Mouse (Mus musculus) liver, adult 2 months (tissue): Measurements from ENCODE around the gene Dlk2. TPM values are rescaled to one million over a fixed set of nuclear protein-coding genes. Genes with fewer than 3 reads are reported as not detected.
A peak's percentile ranks its signal among the peaks of the same experiment; 100 is the strongest.

Source experiments
- DNase-seq: peaks from one replicate; pipeline ENCODE4 v3.0.0-alpha.2; 2011; ENCODE audit warnings: low read depth, low spot score; ENCODE audit errors: extremely low read depth
- H3K27ac ChIP-seq: fragments of 200-500 bp; replicated peaks from 2 replicates; pipeline ENCODE4 v1.5.1; 2012; ENCODE audit warnings: low read depth, mild to moderate bottlenecking, control low read depth, inconsistent platforms, low read length; ENCODE audit not compliant: insufficient read depth
- H3K27me3 ChIP-seq: fragments of 200-500 bp; 2 replicates; pipeline ENCODE4 v1.6.1; 2012; ENCODE audit warnings: mild to moderate bottlenecking, moderate library complexity, low read length, inconsistent platforms; ENCODE audit not compliant: control insufficient read depth, insufficient read depth
- H3K36me3 ChIP-seq: fragments of 200-500 bp; 2 replicates; pipeline ENCODE4 v1.6.1; 2012; ENCODE audit warnings: low read length, inconsistent platforms; ENCODE audit not compliant: control insufficient read depth, insufficient read depth
- H3K4me1 ChIP-seq: fragments of 200-500 bp; 2 replicates; pipeline ENCODE4 v1.6.1; 2011; ENCODE audit warnings: low read length; ENCODE audit not compliant: control insufficient read depth, insufficient read depth
- H3K4me3 ChIP-seq: fragments of 200-500 bp; 2 replicates; pipeline ENCODE4 v1.5.1; 2011; ENCODE audit warnings: low read depth, mild to moderate bottlenecking, control low read depth, low read length, moderate library complexity; ENCODE audit not compliant: insufficient read depth
- H3K79me2 ChIP-seq: fragments of 200-500 bp; 2 replicates; pipeline ENCODE4 v1.6.1; 2012; ENCODE audit warnings: inconsistent platforms, mild to moderate bottlenecking, low read length, moderate library complexity; ENCODE audit not compliant: control insufficient read depth, insufficient read depth
- H3K9ac ChIP-seq: fragments of 200-500 bp; 2 replicates; pipeline ENCODE4 v1.6.1; 2012; ENCODE audit warnings: low read depth, mild to moderate bottlenecking, control low read depth, inconsistent platforms, low read length
- CTCF ChIP-seq: fragments of 200-500 bp; IDR thresholded peaks from 2 replicates; pipeline ENCODE4 v1.5.1; 2011; ENCODE audit warnings: low read depth, low read length, control low read depth
- POLR2A ChIP-seq: fragments of 200-500 bp; IDR thresholded peaks from 2 replicates; pipeline ENCODE4 v1.6.1; 2011; ENCODE audit warnings: low read length, control low read depth; ENCODE audit not compliant: insufficient read depth; ENCODE audit errors: extremely low read depth
- WGBS: fragments of 180-500 bp; shearing (Covaris S2); methylation state at CpG from one replicate; pipeline ENCODE4 v1.1.7; 2018; 5-methylcytosine and 5-hydroxymethylcytosine counted together
- polyA plus RNA-seq: library from polyadenylated mRNA; depleted of rRNA; stranded (reverse); fragments of >200 nt; gene quantifications from 2 replicates; pipeline ENCODE4 v1.2.3, GENCODE M21; 2012
- total RNA-seq: library from RNA; depleted of rRNA; stranded (reverse); fragments of >200 nt; gene quantifications from 2 replicates; pipeline ENCODE4 v1.2.3, GENCODE M21; 2014

Gene Dlk2
- total and polyA plus RNA-seq, 2 experiments, result not detected

DNA sequence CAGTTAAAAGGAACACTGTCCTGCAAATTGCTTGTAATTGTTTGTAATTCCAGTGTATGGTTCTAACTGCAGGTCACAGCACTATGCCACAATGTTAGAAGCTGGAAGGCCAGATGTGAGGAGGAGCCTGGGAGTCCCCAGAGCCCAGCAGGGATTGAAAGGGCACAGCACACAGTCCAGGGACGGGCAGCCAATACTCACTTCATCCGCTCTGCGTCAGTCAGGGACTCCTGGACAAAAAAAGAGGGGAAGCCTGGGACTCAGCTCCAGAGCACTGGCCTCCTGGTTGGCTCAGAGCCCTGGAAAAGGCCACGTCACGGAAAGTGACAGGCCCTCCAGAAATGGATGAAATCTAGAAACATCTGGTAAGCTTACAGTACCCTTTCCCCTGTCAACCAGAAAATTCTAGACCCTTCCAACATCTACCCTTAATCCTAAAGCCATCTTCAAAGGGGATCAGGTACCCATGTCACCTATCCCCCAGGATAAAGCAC is 35.0 kb upstream of the Dlk2 start:
- WGBS, result 95% methylated on average over 5 of the region's 5 CpGs
- no peak for TF ChIP-seq POLR2A
- no peak for TF ChIP-seq CTCF
- H3K36me3 ChIP-seq, result 0 out of 2 replicates have a peak, but pooled peaks cover 3% of the 10 kb centered on the region
- no peak overlapping the region for H3K9ac ChIP-seq
- peaks cover 12% of the 10 kb centered on the region for H3K4me1 ChIP-seq
- no peaks in the 10 kb centered on the region for H3K27me3 ChIP-seq
- no peaks in the 10 kb centered on the region for H3K79me2 ChIP-seq
- no peak overlapping the region for H3K27ac ChIP-seq
- DNase-seq, result no peak
- no peak overlapping the region for H3K4me3 ChIP-seq

DNA sequence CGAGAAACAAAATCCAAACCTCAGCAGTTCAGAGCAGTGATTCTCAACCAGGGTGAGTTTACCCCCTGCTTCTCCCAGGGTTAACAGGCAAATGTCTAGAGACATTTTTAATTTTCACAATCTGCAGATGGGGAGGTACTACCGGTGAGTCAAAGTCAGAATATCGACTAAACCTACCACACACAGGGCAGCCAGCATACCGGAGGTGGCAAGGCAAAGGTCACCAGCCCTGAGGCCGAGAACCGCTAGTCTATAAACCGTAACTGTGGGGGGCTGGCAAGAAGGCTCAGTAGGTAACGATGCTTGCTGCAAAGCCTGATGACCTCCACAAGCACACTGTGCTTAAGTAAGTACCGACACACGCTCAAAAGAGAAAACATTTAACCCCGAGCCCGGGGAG is 31.7 kb upstream of the Dlk2 start:
- peaks cover 12% of the 10 kb centered on the region for H3K4me1 ChIP-seq
- peak overlapping the region; percentile 79 for H3K27ac ChIP-seq
- H3K27me3 ChIP-seq, result no peaks in the 10 kb centered on the region
- WGBS, result 36% methylated on average over 12 of the region's 12 CpGs
- H3K4me3 ChIP-seq, result peak overlapping the region; percentile 14; the same call in 1 of the 2 replicates
- H3K36me3 ChIP-seq, result 0 out of 2 replicates have a peak, but pooled peaks cover 3% of the 10 kb centered on the region
- no peaks in the 10 kb centered on the region for H3K79me2 ChIP-seq
- no peak for TF ChIP-seq POLR2A
- TF ChIP-seq CTCF, result no peak
- H3K9ac ChIP-seq, result 0 out of 2 replicates have a peak overlapping the region, but pooled peaks have one; percentile 3
- DNase-seq, result peak; percentile 64

DNA sequence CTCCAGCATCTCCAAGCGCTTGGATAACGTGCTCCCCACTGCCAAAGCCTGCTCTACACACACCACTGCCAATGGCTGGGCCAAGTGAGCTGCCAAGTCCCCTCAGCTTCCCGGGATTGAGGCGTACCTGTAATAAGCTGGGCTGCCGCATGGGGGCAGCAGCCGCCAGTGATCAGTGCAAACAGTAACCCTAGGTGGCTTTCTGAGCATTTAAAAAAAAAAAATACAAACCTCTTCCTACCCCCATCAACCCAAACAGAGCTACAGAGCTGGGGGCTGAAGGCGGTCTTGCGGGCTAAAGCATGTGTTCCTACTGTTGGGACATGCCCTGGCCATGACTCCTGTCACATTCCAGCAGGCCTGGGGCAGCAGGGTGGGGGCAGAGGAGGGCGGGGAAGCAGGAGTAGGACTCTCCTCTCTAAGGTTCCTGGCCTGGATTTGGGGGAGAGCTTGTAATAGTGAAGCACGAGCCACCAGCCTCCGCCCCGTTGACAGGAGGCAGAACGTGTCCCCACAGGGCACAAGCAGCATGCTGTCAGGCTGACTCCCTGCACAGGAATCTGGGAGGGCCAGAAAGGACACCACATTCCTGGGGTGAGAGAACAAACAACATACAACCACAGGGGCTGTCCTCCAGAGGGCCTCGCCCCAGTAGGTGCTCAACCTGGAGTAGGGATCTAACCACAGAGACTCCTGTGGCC is 31.2 kb upstream of the Dlk2 start:
- Histone ChIP-seq H3K9ac (0 out of 2 replicates have a peak overlapping the region, but pooled peaks have one; percentile 3), H3K27ac (peak overlapping the region; percentile 79), H3K36me3 (peaks cover 3% of the 10 kb centered on the region; the same call in 1 of the 2 replicates), H3K27me3 (no peaks in the 10 kb centered on the region), H3K4me3 (peak overlapping the region; percentile 14; the same call in 1 of the 2 replicates), H3K79me2 (no peaks in the 10 kb centered on the region), H3K4me1 (peaks cover 12% of the 10 kb centered on the region)
- TF ChIP-seq POLR2A (no peak), CTCF (peak; percentile 94)
- WGBS, result 22% methylated on average over 14 of the region's 14 CpGs
- peak; percentile 66 for DNase-seq

DNA sequence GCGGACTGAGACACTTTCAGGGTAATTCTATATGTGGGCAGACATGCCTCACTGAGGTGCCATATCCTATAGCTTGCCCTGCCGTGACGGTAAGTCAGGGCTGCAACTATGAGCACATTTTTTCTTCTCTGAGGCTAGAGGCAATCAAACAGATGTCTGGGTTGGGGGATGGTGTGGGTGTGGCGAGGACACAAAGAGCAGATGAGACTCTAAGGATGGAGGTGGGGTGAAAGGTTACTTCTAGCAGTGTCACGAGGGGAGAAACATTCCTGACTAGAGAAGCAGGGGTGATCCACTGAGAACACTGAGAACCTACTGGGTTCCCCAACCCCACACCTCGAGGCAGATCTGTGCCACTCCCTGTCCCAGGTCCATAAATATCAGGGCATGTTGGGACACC is 30.2 kb upstream of the Dlk2 start:
- TF ChIP-seq POLR2A (no peak), CTCF (no peak)

DNA sequence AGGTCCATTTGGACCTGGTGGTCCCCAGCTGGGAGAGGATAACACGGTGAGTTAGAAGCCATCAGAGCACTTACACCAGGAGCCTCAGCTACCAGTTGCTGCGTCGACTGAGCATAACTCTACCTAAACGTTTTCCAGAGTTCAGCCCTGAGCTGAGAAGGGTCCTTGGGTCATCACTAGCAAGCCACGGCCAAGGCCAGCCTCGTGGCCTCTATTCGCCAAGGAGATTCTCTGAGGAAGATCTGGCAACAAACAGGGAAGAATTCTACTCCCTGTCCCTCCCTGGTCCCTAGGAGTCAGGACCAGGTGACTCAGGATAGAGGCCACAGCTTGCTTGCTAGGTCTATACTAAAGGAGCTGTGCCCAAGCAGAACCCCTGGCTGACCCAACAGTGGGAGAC is 29.7 kb upstream of the Dlk2 start:
- 90% methylated on average over 7 of the region's 7 CpGs for WGBS
- DNase-seq, result no peak
- Histone ChIP-seq H3K79me2 (no peaks in the 10 kb centered on the region), H3K4me3 (no peak overlapping the region), H3K27ac (no peak overlapping the region), H3K36me3 (peaks cover 4% of the 10 kb centered on the region; the same call in 1 of the 2 replicates), H3K4me1 (peaks cover 12% of the 10 kb centered on the region), H3K27me3 (no peaks in the 10 kb centered on the region), H3K9ac (no peak overlapping the region)
- TF ChIP-seq POLR2A (no peak), CTCF (no peak)

More for the DNA sequence above, 30.2 kb upstream of the Dlk2 start:
- H3K4me1 ChIP-seq, result peaks cover 12% of the 10 kb centered on the region
- 87% methylated on average over 6 of the region's 6 CpGs for WGBS
- H3K27me3 ChIP-seq, result no peaks in the 10 kb centered on the region
- peaks cover 7% of the 10 kb centered on the region; the same call in 1 of the 2 replicates for H3K36me3 ChIP-seq
- H3K4me3 ChIP-seq, result no peak overlapping the region
- H3K27ac ChIP-seq, result no peak overlapping the region
- no peak overlapping the region for H3K9ac ChIP-seq
- DNase-seq, result no peak
- no peaks in the 10 kb centered on the region for H3K79me2 ChIP-seq
